Mouse (Mus musculus) embryonic facial prominence, embryonic 12.5 days (tissue): ENCODE measurements at regions not wholly inside any gene's neighbourhood (a gene's known extent, or its start where the extent isn't known, plus 50 kb on each side); places are given as distances from the start of the nearest gene placed in this dataset.

Experiments used
- ATAC-seq: fragments of 200-750 bp; cut with Nextera tagmentation; 2 replicates; pipeline ENCODE4 v1.8.0; 2017; ENCODE audit not compliant: insufficient number of reproducible peaks, insufficient read depth, low FRiP score, low TSS enrichment
- H3K27ac ChIP-seq: fragments of 300-500 bp; sonication (generic); 2 replicates; pipeline ENCODE4 v1.5.1; 2016; ENCODE audit warnings: mild to moderate bottlenecking
- H3K27me3 ChIP-seq: fragments of 300-500 bp; sonication (generic); 2 replicates; pipeline ENCODE4 v1.6.1; 2016; ENCODE audit warnings: mild to moderate bottlenecking, moderate library complexity
- H3K36me3 ChIP-seq: fragments of 300-500 bp; sonication (generic); 2 replicates; pipeline ENCODE4 v1.6.1; 2016; ENCODE audit warnings: mild to moderate bottlenecking
- H3K4me1 ChIP-seq: fragments of 300-500 bp; sonication (generic); 2 replicates; pipeline ENCODE4 v1.6.1; 2016
- H3K4me2 ChIP-seq: fragments of 300-500 bp; sonication (generic); replicated peaks from 2 replicates; pipeline ENCODE4 v1.6.1; 2016; ENCODE audit warnings: mild to moderate bottlenecking, moderate library complexity
- H3K4me3 ChIP-seq: fragments of 300-500 bp; sonication (generic); 2 replicates; pipeline ENCODE4 v1.5.1; 2016; ENCODE audit warnings: mild to moderate bottlenecking
- H3K9ac ChIP-seq: fragments of 300-500 bp; sonication (generic); 2 replicates; pipeline ENCODE4 v1.6.1; 2016; ENCODE audit warnings: mild to moderate bottlenecking, moderate library complexity
- H3K9me3 ChIP-seq: fragments of 300-500 bp; sonication (generic); 2 replicates; pipeline ENCODE4 v1.6.1; 2016; ENCODE audit warnings: mild to moderate bottlenecking, moderate library complexity
- WGBS: fragments of 180-500 bp; shearing (Covaris S2); methylation state at CpG from one replicate; pipeline ENCODE4 v1.1.7; 2016; 5-methylcytosine and 5-hydroxymethylcytosine counted together

DNA sequence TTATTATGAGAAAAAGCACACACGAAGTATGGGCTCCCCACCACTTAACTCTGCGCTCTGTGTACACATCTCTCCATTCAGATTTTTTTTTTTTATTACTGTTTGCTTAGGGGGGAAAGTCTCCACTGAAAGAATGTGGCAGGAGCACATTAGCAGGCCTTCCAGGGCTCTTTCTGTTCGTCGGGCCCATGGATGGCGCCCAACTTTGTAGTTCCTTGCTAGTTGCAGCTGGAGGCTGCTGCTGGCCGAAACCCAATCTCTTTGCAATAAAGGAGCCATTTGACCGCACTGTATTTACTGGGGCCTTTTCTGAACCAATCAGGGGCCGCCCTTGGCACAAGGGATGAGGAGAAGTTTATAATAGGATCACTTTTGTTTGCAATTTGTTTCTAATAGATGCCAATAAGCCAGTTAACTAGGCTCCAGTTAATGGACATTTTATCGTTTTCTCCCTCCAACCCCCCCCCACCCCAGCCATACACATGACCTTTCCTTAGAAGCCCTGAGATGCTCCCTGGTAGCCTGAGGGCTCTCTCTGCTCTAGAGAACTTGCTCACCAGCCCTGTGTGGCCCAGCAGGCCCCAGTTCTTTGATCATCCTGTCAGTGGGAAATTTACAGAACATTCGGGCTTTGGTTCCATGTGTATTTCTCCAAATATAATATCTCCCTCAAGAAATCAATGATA, 104.3 kb downstream of the Evx1 start:
- Histone ChIP-seq H3K27ac (no peak overlapping the region), H3K9ac (no peak overlapping the region), H3K9me3 (no peaks in the 10 kb centered on the region), H3K36me3 (no peaks in the 10 kb centered on the region), H3K4me1 (peaks cover 15% of the 10 kb centered on the region), H3K4me2 (no peak overlapping the region), H3K27me3 (no peaks in the 10 kb centered on the region), H3K4me3 (no peak overlapping the region)
- ATAC-seq, result no peak
- WGBS, result 45% methylated on average over 10 of the region's 10 CpGs

DNA sequence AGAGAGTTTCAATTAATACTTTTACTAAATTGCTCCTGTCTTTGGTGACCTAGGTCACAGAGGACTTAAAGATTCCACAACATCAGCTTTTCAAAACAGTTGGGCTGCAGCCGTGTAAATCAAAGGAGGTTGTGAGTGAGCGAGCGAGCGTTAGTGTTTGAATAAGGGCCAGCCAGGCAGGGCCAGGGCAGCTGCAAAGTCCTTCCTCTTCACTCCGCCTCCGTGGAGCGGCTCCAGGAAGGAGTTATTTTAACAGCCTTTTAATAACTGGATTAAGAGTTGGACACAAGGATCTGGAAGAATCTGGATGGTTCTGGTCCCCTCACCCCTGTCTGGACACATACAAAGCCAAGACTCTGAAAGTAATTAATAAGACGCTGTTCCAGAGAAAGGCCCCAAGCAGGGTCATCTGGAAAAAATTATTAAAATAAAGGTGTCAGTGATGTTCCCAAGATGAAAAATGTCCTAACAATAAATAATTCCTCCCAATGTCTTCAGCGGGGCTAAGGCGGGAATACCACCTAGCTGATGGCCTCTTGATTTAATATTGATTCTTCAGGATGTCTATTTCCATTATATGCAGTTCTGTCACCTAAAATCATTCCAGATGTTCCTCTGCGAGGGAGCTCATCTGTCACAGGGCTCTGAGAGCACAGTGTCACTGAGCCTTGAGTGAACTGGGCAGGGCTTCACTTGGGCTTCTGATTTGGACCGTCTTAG, 105.3 kb downstream of the Evx1 start:
- Histone ChIP-seq H3K36me3 (no peaks in the 10 kb centered on the region), H3K27ac (no peak overlapping the region), H3K4me1 (peaks cover 15% of the 10 kb centered on the region), H3K9me3 (no peaks in the 10 kb centered on the region), H3K9ac (no peak overlapping the region), H3K4me3 (no peak overlapping the region), H3K4me2 (no peak overlapping the region), H3K27me3 (no peaks in the 10 kb centered on the region)
- ATAC-seq, result no peak
- 23% methylated on average over 12 of the region's 12 CpGs for WGBS

DNA sequence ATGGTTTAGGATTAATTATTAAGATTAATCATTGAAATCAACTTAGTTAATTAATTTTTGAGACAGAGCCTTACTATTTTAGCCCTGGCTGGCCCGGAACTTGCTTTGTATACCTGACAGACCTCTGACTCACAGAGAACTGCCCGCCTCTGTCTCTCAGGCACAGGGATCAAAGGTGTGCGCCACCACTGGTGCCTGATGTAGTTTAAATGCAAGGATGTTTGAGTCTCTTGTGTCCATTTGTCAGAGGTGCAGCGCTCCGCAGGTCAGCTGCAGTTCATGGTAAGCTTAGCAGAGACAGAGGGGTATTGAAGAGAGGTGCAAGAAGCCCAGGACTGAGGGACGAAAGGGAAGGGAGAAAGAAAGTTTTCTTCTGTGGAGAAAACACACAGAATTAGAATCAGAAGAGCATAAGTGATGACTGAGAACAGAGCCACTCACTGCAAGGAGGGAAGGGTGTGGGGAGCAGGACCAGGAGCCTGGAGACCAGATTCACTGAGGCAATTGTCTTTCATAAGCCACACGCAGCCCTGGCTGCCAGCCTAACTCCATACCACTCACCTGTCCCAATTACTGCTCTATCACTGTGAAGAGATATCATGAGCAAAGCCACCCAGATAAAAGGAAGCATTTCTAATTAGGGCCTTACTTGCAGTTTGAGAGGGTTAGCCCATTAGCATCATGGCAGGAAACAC, 107.1 kb downstream of the Evx1 start:
- Histone ChIP-seq H3K27me3 (no peaks in the 10 kb centered on the region), H3K4me2 (no peak overlapping the region), H3K4me1 (peaks cover 15% of the 10 kb centered on the region), H3K9me3 (no peaks in the 10 kb centered on the region), H3K9ac (no peak overlapping the region), H3K27ac (no peak overlapping the region), H3K36me3 (no peaks in the 10 kb centered on the region), H3K4me3 (no peak overlapping the region)
- no peak for ATAC-seq
- WGBS, result 83% methylated on average over 7 of the region's 7 CpGs

DNA sequence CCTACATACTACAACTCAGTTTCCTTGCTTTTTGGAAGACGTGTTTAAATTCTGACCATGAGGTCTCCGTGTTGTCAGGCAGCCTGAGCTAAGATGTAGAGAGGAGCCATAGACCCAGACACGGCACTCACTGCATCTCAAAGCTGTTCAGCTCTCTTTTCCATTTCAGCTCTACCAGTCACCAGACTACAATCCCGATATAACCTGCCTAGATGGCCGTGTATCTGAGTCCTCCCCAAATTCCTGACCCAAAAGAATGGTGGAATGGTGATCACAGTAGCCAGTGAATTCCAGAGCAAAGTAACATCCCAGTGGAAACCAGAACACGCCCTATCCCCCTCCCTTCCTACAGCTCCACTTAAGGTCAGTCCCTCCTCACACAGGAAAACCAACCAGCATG, 108.5 kb downstream of the Evx1 start:
- Histone ChIP-seq H3K9ac (no peak overlapping the region), H3K9me3 (no peaks in the 10 kb centered on the region), H3K4me2 (no peak overlapping the region), H3K4me3 (no peak overlapping the region), H3K4me1 (peaks cover 15% of the 10 kb centered on the region), H3K27me3 (no peaks in the 10 kb centered on the region), H3K27ac (no peak overlapping the region), H3K36me3 (no peaks in the 10 kb centered on the region)
- 86% methylated on average over 6 of the region's 6 CpGs for WGBS
- no peak for ATAC-seq

DNA sequence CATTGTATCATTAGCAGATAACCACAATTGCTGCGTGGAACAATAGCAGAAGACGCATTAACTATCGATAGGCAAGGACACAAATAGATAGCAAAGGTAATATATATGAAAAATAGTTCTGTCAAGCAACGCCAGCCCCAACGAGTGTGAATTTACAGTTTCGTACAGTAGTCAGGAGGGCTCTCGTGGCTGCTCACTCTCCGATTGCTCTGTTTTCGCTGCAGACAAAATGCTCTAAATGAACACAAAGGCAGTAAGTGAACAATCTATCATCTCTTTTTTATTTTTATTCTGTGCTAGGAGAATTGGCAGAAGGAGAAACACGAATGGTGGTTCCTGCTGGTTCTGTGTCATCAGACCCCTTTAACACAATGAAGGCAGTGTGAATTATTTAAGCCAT, 109.4 kb downstream of the Evx1 start:
- Histone ChIP-seq H3K4me2 (no peak overlapping the region), H3K36me3 (no peaks in the 10 kb centered on the region), H3K9me3 (no peaks in the 10 kb centered on the region), H3K9ac (no peak overlapping the region), H3K4me1 (peaks cover 11% of the 10 kb centered on the region), H3K27ac (no peak overlapping the region), H3K4me3 (no peak overlapping the region), H3K27me3 (no peaks in the 10 kb centered on the region)
- 89% methylated on average over 10 of the region's 10 CpGs for WGBS
- ATAC-seq, result no peak

DNA sequence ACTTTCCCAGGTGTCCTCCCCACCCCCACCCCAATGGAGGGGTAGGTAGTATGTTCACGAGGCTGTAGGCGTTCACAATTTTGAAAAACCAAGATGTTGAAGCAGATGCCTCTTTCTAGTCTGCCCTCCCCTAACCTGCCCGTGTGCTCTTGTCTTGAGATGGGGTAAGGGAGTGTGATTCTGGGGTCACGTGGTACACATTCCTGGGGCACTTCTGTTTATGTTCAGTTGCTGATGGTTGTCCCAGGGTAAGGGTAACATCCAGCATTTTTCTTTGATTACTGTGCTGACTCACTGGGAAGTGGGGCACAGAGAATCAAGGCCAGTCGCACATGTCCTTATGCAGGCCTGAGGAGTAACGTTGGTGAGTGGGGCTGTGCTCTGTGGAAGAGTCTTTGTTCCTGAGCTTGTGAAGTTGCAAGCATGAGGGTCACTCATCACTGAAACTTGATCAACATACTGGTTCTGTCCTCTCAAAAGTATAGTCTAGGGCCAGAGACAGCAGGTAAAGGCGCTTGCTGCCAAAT, 110.3 kb downstream of the Evx1 start:
- no peaks in the 10 kb centered on the region for H3K36me3 ChIP-seq
- ATAC-seq, result no peak
- H3K27ac ChIP-seq, result no peak overlapping the region
- H3K9me3 ChIP-seq, result no peaks in the 10 kb centered on the region
- peaks cover 3% of the 10 kb centered on the region for H3K4me1 ChIP-seq
- H3K4me2 ChIP-seq, result no peak overlapping the region
- H3K9ac ChIP-seq, result no peak overlapping the region
- 76% methylated on average over 7 of the region's 7 CpGs for WGBS
- no peaks in the 10 kb centered on the region for H3K27me3 ChIP-seq
- no peak overlapping the region for H3K4me3 ChIP-seq

DNA sequence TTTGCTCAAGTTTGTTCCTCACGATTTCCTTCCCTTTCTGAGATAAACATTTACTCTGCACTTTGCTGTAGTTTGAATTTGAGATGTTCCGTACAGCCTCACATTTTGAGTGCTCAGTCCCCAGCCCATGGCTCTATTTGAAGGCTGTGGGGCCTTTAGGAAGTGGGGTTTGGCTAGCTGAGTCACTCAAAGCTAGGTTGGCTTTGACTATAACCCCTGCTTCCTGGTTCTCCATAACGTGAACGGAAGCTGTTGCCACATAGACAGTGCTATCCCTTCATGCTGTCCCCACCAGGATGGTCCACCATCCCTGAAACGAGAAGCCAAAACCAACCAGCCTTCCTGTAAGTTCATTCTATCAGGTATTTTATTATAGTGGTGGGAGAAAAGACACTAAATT, 111.1 kb downstream of the Evx1 start:
- Histone ChIP-seq H3K4me3 (no peak overlapping the region), H3K27me3 (no peaks in the 10 kb centered on the region), H3K4me1 (no peaks in the 10 kb centered on the region), H3K9me3 (no peaks in the 10 kb centered on the region), H3K27ac (no peak overlapping the region), H3K36me3 (no peaks in the 10 kb centered on the region), H3K4me2 (no peak overlapping the region), H3K9ac (no peak overlapping the region)
- no peak for ATAC-seq
- 88% methylated on average over 5 of the region's 5 CpGs for WGBS

DNA sequence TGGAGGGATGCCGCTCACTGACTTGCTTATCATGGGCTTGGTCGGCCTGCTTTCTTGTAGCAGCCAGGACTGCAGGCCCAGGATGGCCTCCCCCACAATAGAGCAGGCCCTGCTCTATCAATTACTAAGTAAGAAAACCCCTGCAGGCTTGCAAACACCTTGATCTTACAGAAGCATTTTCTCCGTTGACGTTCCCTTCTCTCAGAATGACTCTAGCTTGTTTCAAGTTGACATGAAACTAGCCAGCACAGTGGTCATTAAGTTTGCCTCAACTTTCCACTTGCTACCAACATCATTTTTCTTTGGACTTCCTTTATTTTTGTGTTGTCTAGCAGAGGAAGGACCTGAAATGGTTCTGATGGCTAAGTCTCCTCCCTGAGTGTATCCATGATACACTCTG, 111.8 kb downstream of the Evx1 start:
- Histone ChIP-seq H3K4me2 (no peak overlapping the region), H3K9me3 (no peaks in the 10 kb centered on the region), H3K27me3 (no peaks in the 10 kb centered on the region), H3K4me1 (no peaks in the 10 kb centered on the region), H3K36me3 (no peaks in the 10 kb centered on the region), H3K9ac (no peak overlapping the region), H3K4me3 (no peak overlapping the region), H3K27ac (no peak overlapping the region)
- 86% methylated on average over 4 of the region's 4 CpGs for WGBS
- no peak for ATAC-seq

DNA sequence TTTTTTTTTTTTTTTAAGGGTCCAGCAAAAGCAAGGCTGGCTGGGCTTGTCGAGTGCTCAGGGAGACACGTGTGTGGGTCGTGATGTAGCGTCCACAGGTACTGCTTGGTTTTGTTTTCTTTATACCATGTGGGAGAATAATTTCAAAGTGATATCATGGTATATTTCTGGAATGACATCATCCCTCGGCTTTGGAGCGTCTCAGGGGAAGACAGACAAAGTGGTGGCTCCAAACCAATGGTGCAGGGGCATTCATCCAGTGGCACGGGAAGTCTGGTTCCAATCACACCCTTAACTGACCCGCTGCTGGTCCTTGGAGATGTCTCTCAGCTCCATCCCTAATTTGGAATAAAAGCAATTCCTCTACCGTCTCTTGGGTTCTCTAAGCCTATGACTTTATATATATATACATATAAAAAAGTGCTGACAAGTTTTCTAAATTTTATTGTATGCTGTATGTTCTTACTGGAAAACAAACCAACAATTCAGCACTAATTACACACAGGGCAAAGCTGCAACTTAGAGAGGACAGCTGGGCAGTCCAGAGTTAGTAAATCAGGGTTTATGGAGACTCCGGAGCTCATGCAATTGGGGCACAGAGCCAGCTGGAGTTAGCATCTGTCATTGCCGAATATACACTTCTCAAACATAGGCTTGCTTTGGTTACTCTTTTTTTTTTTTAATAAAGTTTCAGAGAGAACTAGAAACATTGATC, 115.3 kb downstream of the Evx1 start:
- H3K4me2 ChIP-seq, result no peak overlapping the region
- no peak overlapping the region for H3K4me3 ChIP-seq
- no peaks in the 10 kb centered on the region for H3K4me1 ChIP-seq
- no peaks in the 10 kb centered on the region for H3K36me3 ChIP-seq
- WGBS, result 49% methylated on average over 11 of the region's 11 CpGs
- no peaks in the 10 kb centered on the region for H3K27me3 ChIP-seq
- no peak overlapping the region for H3K9ac ChIP-seq
- no peak overlapping the region for H3K27ac ChIP-seq
- H3K9me3 ChIP-seq, result no peaks in the 10 kb centered on the region
- no peak for ATAC-seq

DNA sequence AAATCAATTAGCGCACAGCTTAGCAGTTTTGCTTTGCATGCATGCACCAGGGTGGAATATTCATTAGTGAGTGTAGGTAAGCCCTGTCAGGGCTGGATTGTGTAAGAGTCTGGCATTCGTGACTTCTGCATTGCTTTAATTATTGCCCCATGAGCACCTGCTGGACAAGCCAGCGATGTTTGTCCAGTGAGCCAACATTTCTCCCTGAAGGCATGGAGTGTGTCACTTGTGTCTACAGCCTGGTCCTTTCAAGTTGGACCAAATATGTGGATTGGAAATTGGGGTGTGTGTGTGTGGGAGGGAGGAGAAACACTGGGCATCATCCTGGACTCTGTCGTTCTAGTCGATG, 115.9 kb downstream of the Evx1 start:
- H3K36me3 ChIP-seq, result no peaks in the 10 kb centered on the region
- no peak overlapping the region for H3K27ac ChIP-seq
- H3K27me3 ChIP-seq, result no peaks in the 10 kb centered on the region
- ATAC-seq, result no peak
- H3K9me3 ChIP-seq, result no peaks in the 10 kb centered on the region
- no peak overlapping the region for H3K4me2 ChIP-seq
- no peaks in the 10 kb centered on the region for H3K4me1 ChIP-seq
- H3K9ac ChIP-seq, result no peak overlapping the region
- 85% methylated on average over 5 of the region's 5 CpGs for WGBS
- no peak overlapping the region for H3K4me3 ChIP-seq

DNA sequence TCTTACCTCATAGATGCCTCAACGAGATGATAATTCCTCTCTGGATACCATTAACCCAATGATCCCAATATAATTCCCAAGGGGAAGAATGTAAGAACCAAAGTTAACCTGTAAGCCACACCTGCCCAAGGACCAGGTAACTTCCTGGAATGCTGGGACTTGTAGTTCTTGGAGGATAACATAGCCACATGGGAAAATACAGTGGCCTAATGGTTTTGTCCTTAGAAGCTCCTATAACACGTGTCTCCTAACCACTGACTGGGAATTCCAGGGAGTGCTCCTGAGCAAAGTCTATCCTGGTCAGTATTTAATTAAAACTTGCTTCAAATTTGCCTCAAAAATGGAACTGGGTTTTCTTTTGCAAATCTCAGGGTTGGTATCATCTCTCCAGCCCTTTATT, 119.9 kb downstream of the Evx1 start:
- 67% methylated on average over 2 of the region's 2 CpGs for WGBS
- Histone ChIP-seq H3K27me3 (no peaks in the 10 kb centered on the region), H3K4me1 (no peaks in the 10 kb centered on the region), H3K4me3 (no peak overlapping the region), H3K27ac (no peak overlapping the region), H3K4me2 (no peak overlapping the region), H3K36me3 (no peaks in the 10 kb centered on the region), H3K9me3 (no peaks in the 10 kb centered on the region), H3K9ac (no peak overlapping the region)
- no peak for ATAC-seq
